Mouse (Mus musculus): ENCODE data around the gene Siae. TPM values are rescaled to one million over a fixed set of nuclear protein-coding genes. Genes with fewer than 3 reads are reported as not detected.
A peak's percentile ranks its signal among the peaks of the same experiment; 100 is the strongest.

Gene Siae
- polyA plus RNA-seq, 1 experiment from 2014 or later, result 8.5 TPM

- 88% methylated on average over 3 of the region's 3 CpGs for WGBS
- no peak overlapping the region for H3K4me2 ChIP-seq (ENCODE audit: low read depth, low read length, severe bottlenecking)
- no peak overlapping the region for H3K4me3 ChIP-seq (ENCODE audit: low read depth, low read length)
- H3K9me3 ChIP-seq (ENCODE audit: control insufficient read depth, low read length), result no peaks in the 10 kb centered on the region
- H3K27me3 ChIP-seq (ENCODE audit: control insufficient read depth, insufficient read depth, low read length), result no peaks in the 10 kb centered on the region
- no peak for DNase-seq (ENCODE audit: low spot score)
- H3K9ac ChIP-seq (ENCODE audit: low read length), result no peak overlapping the region
- H3K4me1 ChIP-seq (replicated peaks; ENCODE audit: control insufficient read depth, insufficient read depth, low read length), result no peaks in the 10 kb centered on the region
- H3K36me3 ChIP-seq (ENCODE audit: control insufficient read depth, insufficient read depth, low read length), result no peaks in the 10 kb centered on the region
- no peak overlapping the region for H3K27ac ChIP-seq (ENCODE audit: low read depth, low read length)
- ATAC-seq (replicated peaks; ENCODE audit: low FRiP score), result no peak
Observed at GRCm38 (mm10) chr9:37605089-37605488, 49.6 kb downstream of the Siae start.

- Histone ChIP-seq H3K4me1 (replicated peaks; ENCODE audit: control insufficient read depth, insufficient read depth, low read length) (0 out of 2 replicates have a peak, but pooled peaks cover 4% of the 10 kb centered on the region), H3K36me3 (ENCODE audit: control insufficient read depth, insufficient read depth, low read length) (no peaks in the 10 kb centered on the region), H3K4me2 (ENCODE audit: low read depth, low read length, severe bottlenecking) (no peak overlapping the region), H3K27ac (ENCODE audit: low read depth, low read length) (no peak overlapping the region), H3K9ac (ENCODE audit: low read length) (no peak overlapping the region), H3K4me3 (ENCODE audit: low read depth, low read length) (no peak overlapping the region), H3K9me3 (ENCODE audit: control insufficient read depth, low read length) (no peaks in the 10 kb centered on the region), H3K27me3 (ENCODE audit: control insufficient read depth, insufficient read depth, low read length) (no peaks in the 10 kb centered on the region)
- DNase-seq (ENCODE audit: low spot score), result no peak
- ATAC-seq (replicated peaks; ENCODE audit: low FRiP score), result no peak
- WGBS, result 79% methylated on average over 4 of the region's 4 CpGs
Observed at GRCm38 (mm10) chr9:37609558-37609957, 54.1 kb downstream of the Siae start.

GRCm38 (mm10) chr9:37613182-37613910 lies 57.8 kb downstream of the Siae start, which contains the start of gene Spa17:
Spa17 (minus strand) TSS chr9:37613722.
- peak within 1 kb of the TSS; percentile 73; the same call in 1 of the 2 replicates for H3K27ac ChIP-seq (ENCODE audit: low read depth, low read length)
- H3K9me3 ChIP-seq (ENCODE audit: control insufficient read depth, low read length), result no peaks in the 10 kb centered on the region
- H3K4me2 ChIP-seq (ENCODE audit: low read depth, low read length, severe bottlenecking), result peak within 1 kb of the TSS; percentile 79
- peaks cover 7% of the 10 kb centered on the region; the same call in 1 of the 2 replicates for H3K4me1 ChIP-seq (replicated peaks; ENCODE audit: control insufficient read depth, insufficient read depth, low read length)
- peak; percentile 96 for ATAC-seq (replicated peaks; ENCODE audit: low FRiP score)
- H3K4me3 ChIP-seq (ENCODE audit: low read depth, low read length), result peak within 1 kb of the TSS; percentile 67
- peak; percentile 95 for DNase-seq (ENCODE audit: low spot score)
- H3K9ac ChIP-seq (ENCODE audit: low read length), result peak within 1 kb of the TSS; percentile 86
- H3K27me3 ChIP-seq (ENCODE audit: control insufficient read depth, insufficient read depth, low read length), result no peaks in the 10 kb centered on the region
- H3K36me3 ChIP-seq (ENCODE audit: control insufficient read depth, insufficient read depth, low read length), result no peaks in the 10 kb centered on the region
- under 1% methylated on average over 45 of the region's 45 CpGs for WGBS

- peak overlapping the region; percentile 79 for H3K4me2 ChIP-seq (ENCODE audit: low read depth, low read length, severe bottlenecking)
- H3K4me1 ChIP-seq (replicated peaks; ENCODE audit: control insufficient read depth, insufficient read depth, low read length), result peaks cover 7% of the 10 kb centered on the region; the same call in 1 of the 2 replicates
- H3K36me3 ChIP-seq (ENCODE audit: control insufficient read depth, insufficient read depth, low read length), result no peaks in the 10 kb centered on the region
- peak overlapping the region; percentile 67 for H3K4me3 ChIP-seq (ENCODE audit: low read depth, low read length)
- no peaks in the 10 kb centered on the region for H3K9me3 ChIP-seq (ENCODE audit: control insufficient read depth, low read length)
- no peak for DNase-seq (ENCODE audit: low spot score)
- H3K9ac ChIP-seq (ENCODE audit: low read length), result peak overlapping the region; percentile 86
- WGBS, result 20% methylated on average over 6 of the region's 6 CpGs
- H3K27ac ChIP-seq (ENCODE audit: low read depth, low read length), result no peak overlapping the region
- H3K27me3 ChIP-seq (ENCODE audit: control insufficient read depth, insufficient read depth, low read length), result no peaks in the 10 kb centered on the region
- peak; percentile 47; the same call in 1 of the 2 replicates for ATAC-seq (replicated peaks; ENCODE audit: low FRiP score)
Observed at GRCm38 (mm10) chr9:37613911-37614280, 58.4 kb downstream of the Siae start.

GRCm38 (mm10) chr9:37614316-37614715 lies 58.8 kb downstream of the Siae start:
- no peak overlapping the region for H3K27ac ChIP-seq (ENCODE audit: low read depth, low read length)
- no peaks in the 10 kb centered on the region for H3K27me3 ChIP-seq (ENCODE audit: control insufficient read depth, insufficient read depth, low read length)
- no peak overlapping the region for H3K4me3 ChIP-seq (ENCODE audit: low read depth, low read length)
- DNase-seq (ENCODE audit: low spot score) (no peak), ATAC-seq (replicated peaks; ENCODE audit: low FRiP score) (no peak)
- H3K4me2 ChIP-seq (ENCODE audit: low read depth, low read length, severe bottlenecking), result peak overlapping the region; percentile 79
- peaks cover 7% of the 10 kb centered on the region; the same call in 1 of the 2 replicates for H3K4me1 ChIP-seq (replicated peaks; ENCODE audit: control insufficient read depth, insufficient read depth, low read length)
- H3K36me3 ChIP-seq (ENCODE audit: control insufficient read depth, insufficient read depth, low read length), result no peaks in the 10 kb centered on the region
- H3K9ac ChIP-seq (ENCODE audit: low read length), result no peak overlapping the region; the same call in 1 of the 2 replicates
- H3K9me3 ChIP-seq (ENCODE audit: control insufficient read depth, low read length), result no peaks in the 10 kb centered on the region

GRCm38 (mm10) chr9:37615220-37615619 lies 59.7 kb downstream of the Siae start:
- WGBS, result 70% methylated on average over 5 of the region's 5 CpGs
- no peaks in the 10 kb centered on the region for H3K27me3 ChIP-seq (ENCODE audit: control insufficient read depth, insufficient read depth, low read length)
- no peak overlapping the region for H3K9ac ChIP-seq (ENCODE audit: low read length)
- H3K4me1 ChIP-seq (replicated peaks; ENCODE audit: control insufficient read depth, insufficient read depth, low read length), result peaks cover 7% of the 10 kb centered on the region; the same call in 1 of the 2 replicates
- no peak overlapping the region for H3K27ac ChIP-seq (ENCODE audit: low read depth, low read length)
- no peaks in the 10 kb centered on the region for H3K36me3 ChIP-seq (ENCODE audit: control insufficient read depth, insufficient read depth, low read length)
- ATAC-seq (replicated peaks; ENCODE audit: low FRiP score) (no peak), DNase-seq (ENCODE audit: low spot score) (no peak)
- no peak overlapping the region for H3K4me2 ChIP-seq (ENCODE audit: low read depth, low read length, severe bottlenecking)
- H3K9me3 ChIP-seq (ENCODE audit: control insufficient read depth, low read length), result no peaks in the 10 kb centered on the region
- H3K4me3 ChIP-seq (ENCODE audit: low read depth, low read length), result no peak overlapping the region

GRCm38 (mm10) chr9:37616770-37617169 lies 61.3 kb downstream of the Siae start:
- DNase-seq (ENCODE audit: low spot score) (no peak), ATAC-seq (replicated peaks; ENCODE audit: low FRiP score) (no peak)
- Histone ChIP-seq H3K4me3 (ENCODE audit: low read depth, low read length) (no peak overlapping the region), H3K36me3 (ENCODE audit: control insufficient read depth, insufficient read depth, low read length) (no peaks in the 10 kb centered on the region), H3K9me3 (ENCODE audit: control insufficient read depth, low read length) (no peaks in the 10 kb centered on the region), H3K4me2 (ENCODE audit: low read depth, low read length, severe bottlenecking) (no peak overlapping the region), H3K27ac (ENCODE audit: low read depth, low read length) (no peak overlapping the region), H3K9ac (ENCODE audit: low read length) (no peak overlapping the region), H3K27me3 (ENCODE audit: control insufficient read depth, insufficient read depth, low read length) (no peaks in the 10 kb centered on the region), H3K4me1 (replicated peaks; ENCODE audit: control insufficient read depth, insufficient read depth, low read length) (peaks cover 7% of the 10 kb centered on the region; the same call in 1 of the 2 replicates)
- 68% methylated on average over 2 of the region's 2 CpGs for WGBS

- DNase-seq (ENCODE audit: low spot score) (no peak), ATAC-seq (replicated peaks; ENCODE audit: low FRiP score) (no peak)
- Histone ChIP-seq H3K9me3 (ENCODE audit: control insufficient read depth, low read length) (no peaks in the 10 kb centered on the region), H3K27me3 (ENCODE audit: control insufficient read depth, insufficient read depth, low read length) (no peaks in the 10 kb centered on the region), H3K9ac (ENCODE audit: low read length) (no peak overlapping the region), H3K36me3 (ENCODE audit: control insufficient read depth, insufficient read depth, low read length) (no peaks in the 10 kb centered on the region), H3K27ac (ENCODE audit: low read depth, low read length) (no peak overlapping the region), H3K4me3 (ENCODE audit: low read depth, low read length) (no peak overlapping the region), H3K4me2 (ENCODE audit: low read depth, low read length, severe bottlenecking) (no peak overlapping the region), H3K4me1 (replicated peaks; ENCODE audit: control insufficient read depth, insufficient read depth, low read length) (peaks cover 3% of the 10 kb centered on the region; the same call in 1 of the 2 replicates)
- 85% methylated on average over 6 of the region's 6 CpGs for WGBS
Observed at GRCm38 (mm10) chr9:37621290-37621689, 65.8 kb downstream of the Siae start.

- 94% methylated on average over 3 of the region's 3 CpGs for WGBS
- H3K4me2 ChIP-seq (ENCODE audit: low read depth, low read length, severe bottlenecking), result no peak overlapping the region
- H3K27me3 ChIP-seq (ENCODE audit: control insufficient read depth, insufficient read depth, low read length), result no peaks in the 10 kb centered on the region
- H3K9ac ChIP-seq (ENCODE audit: low read length), result no peak overlapping the region
- no peak for DNase-seq (ENCODE audit: low spot score)
- H3K9me3 ChIP-seq (ENCODE audit: control insufficient read depth, low read length), result no peaks in the 10 kb centered on the region
- peaks cover 6% of the 10 kb centered on the region for H3K4me1 ChIP-seq (replicated peaks; ENCODE audit: control insufficient read depth, insufficient read depth, low read length)
- H3K4me3 ChIP-seq (ENCODE audit: low read depth, low read length), result no peak overlapping the region
- no peaks in the 10 kb centered on the region for H3K36me3 ChIP-seq (ENCODE audit: control insufficient read depth, insufficient read depth, low read length)
- no peak overlapping the region for H3K27ac ChIP-seq (ENCODE audit: low read depth, low read length)
- ATAC-seq (replicated peaks; ENCODE audit: low FRiP score), result no peak
Observed at GRCm38 (mm10) chr9:37623981-37624380, 68.5 kb downstream of the Siae start.
